Mouse (Mus musculus): ENCODE results near the gene Tmem184c.

DNA sequence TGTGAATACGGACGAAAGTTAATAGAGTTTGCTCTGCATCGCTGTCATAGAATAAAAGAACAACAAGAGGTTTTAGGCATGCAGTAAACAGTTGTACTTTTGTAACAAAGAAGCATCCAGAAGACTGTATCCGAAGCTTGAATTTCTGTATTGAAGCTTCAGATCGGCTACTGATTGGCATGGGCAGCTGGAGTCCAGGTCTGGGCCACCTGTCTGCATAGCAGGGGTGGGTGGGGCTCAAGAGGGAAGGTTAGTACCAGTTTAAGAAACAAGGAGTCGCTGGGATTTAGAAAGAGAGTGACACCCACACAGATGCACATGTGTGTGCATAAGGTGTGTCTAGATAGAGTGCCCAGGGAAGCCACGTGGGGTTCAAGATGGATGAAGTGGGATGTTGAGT is 32.8 kb downstream of the Tmem184c start:
- TF ChIP-seq CTCF (IDR thresholded peaks at IDR 0.05; ENCODE audit: borderline replicate concordance, extremely low read depth, insufficient read depth, insufficient read length) = no peak
- TF ChIP-seq POLR2A (IDR thresholded peaks at IDR 0.05; ENCODE audit: borderline replicate concordance, extremely low read depth, insufficient read depth, insufficient read length, poor library complexity, severe bottlenecking) = no peak
